Mouse (Mus musculus) layer of hippocampus, adult 9-10 months (tissue): ENCODE data around the gene Atg14.
"Not testable (repeated sequence)": the region's sequence is repeated elsewhere in the genome, so short reads cannot be mapped to it uniquely, and the experiment has no call there.

Experiments
- DNase-seq: peaks from one replicate; pipeline ENCODE4 v3.0.0; 2022; ENCODE audit warnings: low spot score

The Atg14 gene

DNA sequence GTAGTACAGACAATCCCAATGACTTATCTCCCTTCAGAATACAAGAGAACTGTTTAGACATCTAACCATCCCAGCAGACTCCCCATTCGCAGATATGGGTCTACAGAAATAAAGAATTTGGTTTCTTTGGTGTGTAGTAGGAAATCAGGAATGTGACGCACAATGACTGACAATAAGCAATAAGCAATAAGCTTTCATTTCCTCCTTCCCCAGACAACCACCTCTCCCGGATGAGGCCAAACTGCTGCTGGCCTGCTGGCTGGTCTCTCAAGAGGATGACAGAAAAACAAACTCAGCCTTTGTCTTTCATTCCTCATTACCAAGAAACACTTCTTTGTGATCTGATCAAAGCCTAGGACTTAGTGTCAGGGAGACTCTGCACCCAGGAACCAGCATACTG, 28.2 kb downstream of the Atg14 start:
- no peak for DNase-seq

DNA sequence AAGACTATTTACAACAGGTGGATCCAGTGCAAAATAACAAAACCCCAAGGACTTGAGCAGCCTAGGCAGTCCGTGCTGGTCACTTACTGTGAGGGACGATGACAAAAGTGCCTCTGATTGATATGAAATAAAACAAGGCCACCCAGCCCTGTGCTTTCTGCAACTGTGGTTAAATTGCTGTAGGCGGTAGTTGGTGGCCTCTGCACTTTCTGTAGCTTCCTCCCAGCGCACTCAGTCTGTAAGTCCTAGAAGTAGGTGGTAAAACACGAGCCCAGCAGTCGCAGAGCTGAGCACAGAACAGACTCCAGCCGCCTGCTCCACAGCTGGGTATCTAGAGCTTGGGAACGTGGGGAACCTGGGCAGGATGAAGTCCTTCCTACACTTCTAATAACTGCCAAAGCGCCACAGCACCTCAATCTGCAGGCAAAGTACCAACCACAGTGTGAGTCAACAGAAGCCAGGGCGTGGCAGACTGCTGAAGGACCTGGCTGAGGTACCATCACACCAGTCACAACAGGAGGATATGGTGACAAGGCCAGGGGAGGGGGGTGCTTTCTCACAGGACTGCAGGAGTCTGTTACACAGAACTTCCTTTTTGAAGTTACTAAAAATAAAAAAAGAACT, 29.0 kb downstream of the Atg14 start:
- DNase-seq = no peak

DNA sequence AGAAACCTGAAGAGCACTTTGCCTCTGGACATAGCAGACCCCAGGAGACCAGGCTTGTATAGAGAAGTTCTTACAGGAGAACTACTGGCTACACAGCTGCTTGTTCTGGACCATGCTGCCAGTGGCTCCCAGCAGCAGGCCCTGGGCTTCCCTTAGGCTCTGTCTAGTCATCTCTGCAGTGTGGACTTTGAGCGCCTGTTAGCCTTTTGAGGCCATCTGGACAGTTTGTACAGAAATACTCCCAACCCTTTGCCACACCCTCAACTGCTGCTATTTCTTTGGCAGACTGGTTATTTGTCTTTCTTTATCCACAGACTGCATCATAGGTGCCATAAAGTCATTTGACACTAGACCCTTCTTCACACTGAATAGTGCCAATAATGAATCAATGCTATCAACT, 35.4 kb downstream of the Atg14 start:
- no peak for DNase-seq

DNA sequence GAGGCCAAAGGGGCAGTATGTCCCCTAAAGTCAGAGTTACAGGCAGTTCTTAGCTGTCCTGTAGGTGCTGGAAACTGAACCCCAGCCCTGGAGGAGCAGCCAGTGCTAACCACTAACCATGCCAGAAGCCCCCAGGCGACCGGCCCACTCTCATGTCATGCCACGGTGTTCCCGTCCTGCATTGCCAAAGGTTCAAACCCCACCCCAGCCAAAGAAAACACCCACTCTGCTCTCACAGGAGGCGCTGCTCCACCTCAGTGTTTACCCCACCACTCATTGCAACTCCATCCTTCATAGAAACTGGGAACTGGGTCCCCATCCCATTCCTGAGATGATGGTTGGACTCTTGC, 36.3 kb downstream of the Atg14 start:
- no peak for DNase-seq

DNA sequence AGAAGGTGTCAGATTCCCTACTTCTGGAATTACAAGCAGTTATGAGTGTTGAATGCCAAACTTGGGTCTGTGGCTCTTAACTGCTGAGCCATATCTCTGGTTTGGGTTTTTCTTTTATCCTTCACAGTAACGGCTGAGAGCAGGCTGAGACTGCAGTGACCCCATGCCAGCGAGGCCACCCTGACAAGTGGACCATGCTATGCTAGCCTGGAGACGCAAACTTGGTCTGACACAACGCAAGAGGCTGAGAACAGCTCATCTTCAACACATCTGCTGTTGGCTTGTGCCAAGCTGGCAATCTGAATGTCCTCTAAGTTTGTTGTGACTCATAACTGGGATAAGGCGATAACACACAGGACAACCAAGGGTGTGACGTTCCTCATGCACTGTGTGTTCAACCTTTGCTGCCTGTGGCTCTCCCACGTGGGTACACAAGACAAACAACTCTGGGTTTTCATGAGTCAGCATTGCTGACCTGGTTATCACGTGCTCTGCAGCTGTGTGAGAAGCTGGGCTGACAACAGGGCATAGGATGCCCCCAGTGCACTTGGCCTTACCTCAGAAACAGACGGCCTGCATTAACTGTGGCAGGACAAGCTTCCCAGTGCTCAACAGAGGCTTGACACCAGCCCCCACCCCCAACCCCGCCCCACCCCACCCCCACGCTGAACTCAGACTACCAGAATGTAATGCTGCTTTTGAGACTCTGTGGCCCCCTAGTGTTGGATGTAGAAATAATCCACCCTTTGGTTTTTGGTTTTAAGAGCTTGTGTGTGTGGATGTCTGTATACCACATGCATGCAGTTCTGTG, 36.9 kb downstream of the Atg14 start:
- no peak for DNase-seq

DNA sequence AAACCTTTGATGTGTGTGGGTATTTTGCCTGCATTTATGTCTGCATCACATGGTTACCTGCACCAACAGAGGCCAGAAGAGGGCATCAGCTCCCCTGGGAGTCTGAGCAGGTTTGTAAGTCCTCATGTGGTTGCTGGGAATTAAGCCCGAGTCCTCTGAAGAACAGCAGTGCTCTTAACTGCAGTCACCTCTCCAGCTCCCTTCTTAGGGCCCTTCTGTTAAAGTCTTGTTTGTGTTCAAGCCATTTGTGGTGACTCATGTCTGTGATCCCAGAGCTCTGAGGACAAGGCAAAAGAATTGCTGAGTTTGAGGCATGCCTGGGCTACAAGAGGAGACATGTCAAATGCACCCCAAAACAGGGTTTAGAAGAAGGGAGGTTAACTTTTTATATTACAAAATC, 38.0 kb downstream of the Atg14 start:
- no peak for DNase-seq

DNA sequence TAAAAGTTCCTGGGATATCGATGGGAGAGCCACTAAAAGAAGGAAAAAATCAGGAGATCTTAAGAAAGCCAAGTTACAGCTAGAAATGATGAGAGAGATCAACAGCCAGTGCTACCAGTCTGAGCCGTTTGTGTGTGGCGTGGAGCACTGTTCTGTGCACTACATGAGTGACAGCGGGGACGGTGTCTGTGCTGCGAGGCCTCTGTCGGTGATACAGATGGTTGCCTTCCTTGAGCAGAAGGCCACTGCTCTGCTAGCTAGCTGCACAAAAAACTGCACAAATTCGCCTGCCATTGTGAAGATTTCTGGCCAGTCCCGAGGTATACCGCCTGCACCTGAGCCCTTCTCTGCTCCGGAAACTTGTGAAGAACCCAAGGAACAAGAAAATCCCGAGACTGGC, 40.9 kb downstream of the Atg14 start:
- not testable (repeated sequence) for DNase-seq

DNA sequence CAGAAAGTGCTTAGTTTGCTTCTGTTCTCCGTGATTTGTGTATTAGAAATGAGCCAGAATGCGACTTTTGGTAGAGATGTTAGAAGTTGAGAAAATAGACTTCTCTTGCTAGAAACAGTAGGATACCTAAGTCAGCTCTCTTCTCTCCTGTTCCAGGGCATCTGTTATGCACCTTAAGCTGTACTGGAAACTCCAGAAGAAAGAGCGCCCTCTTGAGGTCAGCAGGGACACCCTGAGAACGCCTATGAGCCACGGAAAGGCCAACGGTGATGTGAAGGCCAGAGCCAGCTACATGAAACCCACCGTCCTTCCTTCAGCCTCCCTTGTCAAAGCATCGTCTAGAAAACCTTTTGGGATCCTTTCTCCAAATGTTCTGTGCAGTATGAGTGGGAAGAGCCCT, 41.4 kb downstream of the Atg14 start:
- no peak for DNase-seq

DNA sequence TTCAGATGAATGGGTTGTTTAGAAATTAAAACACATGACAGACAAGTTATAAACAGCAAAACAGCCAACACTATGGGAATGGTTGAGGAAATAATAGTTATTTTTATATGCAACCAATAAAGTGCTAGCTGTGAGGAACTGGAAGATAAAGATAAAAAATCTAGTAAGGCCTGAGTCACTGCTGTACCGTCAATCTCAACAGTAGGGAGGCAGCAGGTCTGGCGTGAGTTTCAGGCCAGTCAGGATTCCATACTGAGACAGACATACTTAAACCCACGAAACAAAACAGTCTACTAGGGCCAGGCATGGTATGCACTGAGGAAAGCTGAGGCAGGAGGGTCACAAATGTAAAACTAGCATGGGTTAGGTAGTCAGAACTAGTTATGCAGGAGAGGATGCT, 42.2 kb downstream of the Atg14 start:
- no peak for DNase-seq

DNA sequence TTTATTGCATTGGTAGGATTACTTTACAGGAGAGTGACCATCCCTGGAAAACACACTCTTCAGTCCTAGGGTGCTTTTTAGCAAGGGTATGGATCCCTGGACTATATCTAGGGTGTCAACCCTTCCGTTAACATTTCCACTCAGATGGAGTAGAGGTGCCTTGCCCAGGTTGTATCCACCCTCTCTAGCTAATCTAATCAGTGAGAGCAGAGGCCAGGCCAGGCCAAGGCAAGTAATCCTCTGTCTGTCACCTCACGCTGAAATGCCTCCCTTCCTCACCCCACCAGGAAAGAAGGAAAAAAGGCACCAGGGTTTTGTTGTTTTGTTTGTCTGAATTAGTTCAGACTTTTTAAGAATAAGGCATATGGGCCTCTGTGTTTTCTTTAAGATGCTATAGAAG, 42.6 kb downstream of the Atg14 start:
- no peak for DNase-seq

DNA sequence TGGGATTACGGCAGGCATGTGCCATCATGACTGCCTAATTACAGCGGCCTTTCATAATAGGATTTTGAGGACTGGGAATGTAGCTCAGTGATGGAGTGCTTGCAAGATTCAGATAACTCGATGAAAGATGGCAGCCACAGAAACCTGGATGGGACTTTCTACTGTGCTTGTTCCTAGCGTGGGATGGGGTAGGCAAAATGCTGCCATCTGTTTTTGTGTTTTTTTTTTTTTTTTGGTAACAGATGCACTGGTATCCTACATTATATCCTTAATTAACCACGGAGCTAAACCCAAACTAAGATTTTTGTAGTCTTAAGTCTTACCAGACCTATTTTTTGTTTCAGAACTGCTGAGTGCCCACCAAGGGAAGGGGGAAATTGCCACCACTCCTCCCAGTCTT, 44.6 kb downstream of the Atg14 start:
- no peak for DNase-seq

DNA sequence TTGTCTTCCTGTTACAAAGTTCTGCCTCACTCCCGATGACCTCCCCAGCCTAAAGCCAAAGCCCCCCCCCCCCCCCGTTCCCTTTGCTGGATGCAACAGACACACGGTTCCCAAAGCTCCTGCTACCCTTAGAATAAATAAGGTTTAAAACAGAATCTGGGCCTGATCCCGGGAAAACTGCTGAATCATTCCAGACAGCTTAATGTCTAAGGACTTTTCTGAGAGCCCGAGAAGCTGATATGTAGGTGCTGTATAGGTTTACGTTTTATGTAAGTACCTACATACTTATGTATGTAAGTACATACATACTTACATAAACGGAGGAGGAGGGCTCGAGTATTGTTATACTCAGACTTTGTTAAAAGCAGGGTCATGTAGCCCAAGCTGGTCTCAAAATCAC, 45.1 kb downstream of the Atg14 start:
- no peak for DNase-seq

DNA sequence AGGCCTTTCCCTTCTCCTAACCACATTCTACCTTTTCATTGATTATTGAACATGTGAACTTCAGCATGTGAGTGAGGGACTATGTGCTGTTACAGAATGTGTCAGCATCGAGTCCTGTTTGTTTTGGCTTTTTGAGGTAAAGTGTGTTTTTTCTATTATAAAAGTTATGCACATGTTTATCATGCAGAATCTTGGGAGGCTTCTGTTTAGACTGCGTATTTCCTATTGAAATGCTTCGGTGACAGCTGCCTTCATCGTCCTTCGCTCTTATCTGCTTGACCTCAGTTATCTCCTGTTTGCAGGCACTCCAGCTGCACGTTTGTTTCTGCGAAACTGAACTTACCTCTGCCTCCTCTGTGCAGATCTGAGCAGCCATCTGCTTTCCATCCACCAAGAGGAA, 48.1 kb downstream of the Atg14 start:
- DNase-seq = no peak

DNA sequence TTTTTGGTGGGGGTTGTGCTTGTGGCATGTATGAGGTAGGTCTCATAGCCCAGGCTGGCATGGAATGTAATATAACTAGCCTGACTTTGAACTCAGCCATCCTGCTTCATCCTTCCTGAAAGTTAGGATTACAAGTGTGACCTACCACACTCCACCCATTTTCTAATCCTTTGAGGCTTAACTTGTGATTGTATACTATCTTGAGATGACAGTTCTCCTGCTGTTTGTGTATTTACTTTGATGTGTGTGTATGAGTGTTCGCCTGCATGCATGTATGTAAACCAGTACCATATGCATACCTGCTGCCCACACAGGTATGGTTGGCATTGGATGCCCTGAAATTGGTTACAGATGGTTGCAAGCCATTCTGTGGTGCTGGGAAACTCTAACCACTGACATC, 48.8 kb downstream of the Atg14 start:
- DNase-seq = no peak

DNA sequence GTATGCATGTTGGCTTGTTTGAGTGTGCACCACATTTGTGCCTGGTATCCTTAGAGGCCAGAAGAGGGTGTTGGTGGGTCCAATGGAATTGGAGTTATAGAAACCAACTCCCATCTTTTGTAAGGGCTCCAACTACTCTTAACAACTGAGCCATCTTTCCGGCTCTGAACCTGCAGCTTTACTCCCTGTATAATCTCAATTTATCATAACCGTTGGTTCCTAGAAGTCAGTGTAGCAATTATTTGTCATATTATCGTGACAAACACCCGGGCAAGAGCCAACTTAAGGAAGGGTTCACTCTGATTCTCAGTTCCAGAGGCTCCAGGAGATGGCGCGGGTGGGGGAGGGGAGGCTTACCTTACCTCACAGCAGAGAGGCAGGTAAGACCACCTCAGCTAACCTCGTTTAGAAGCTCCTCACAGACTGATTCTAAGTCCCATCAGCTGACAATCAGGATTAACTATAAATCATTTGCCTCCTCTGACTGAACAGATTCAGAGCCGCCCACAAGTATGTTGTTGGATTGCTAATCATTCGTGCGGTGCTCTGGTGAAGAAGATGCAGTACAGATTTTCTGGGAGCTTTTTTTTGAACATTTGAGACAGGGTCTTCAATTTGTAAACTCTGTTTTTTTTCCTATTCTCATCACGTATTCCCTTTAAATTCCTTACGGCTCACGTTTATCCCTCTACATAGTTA, 49.5 kb downstream of the Atg14 start:
- no peak for DNase-seq

DNA sequence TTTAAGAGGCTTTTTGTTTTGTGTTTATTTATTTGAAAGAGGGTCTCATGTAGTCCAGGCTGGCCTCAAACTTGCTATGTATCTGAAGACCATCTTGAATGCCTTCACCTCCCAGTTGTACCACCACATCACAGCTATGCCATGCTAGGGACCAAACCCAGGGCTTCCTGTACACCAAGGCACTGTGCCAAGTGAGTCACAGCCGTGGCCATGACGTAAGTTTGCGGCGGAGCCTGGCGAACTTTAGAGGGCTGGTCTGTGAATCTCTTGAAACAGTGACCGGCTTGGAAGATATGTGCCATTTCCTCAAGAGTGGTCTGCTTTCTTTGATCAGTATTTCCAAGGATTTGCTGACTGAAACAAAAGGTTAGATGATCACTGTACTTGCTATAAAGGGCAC, 51.8 kb downstream of the Atg14 start:
- no peak for DNase-seq

DNA sequence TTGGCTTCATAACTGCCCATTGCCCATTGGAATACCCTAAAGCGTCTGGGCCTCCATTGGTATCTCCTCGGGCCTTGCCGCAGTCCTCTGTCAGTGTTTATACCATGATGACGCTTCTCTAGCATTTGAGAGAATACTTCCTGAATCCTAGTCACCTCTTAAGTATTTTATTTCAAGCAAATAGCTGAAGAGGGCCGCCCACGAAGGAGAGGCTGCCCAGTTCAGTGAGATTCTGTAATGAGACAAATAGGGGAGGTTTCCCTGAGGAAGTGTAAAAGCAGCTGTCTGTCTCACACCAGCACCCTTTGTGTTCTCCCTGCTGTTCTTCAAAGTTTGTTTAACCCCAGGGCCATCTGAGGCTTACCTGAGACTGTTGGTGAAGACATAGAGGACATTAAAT, 53.7 kb downstream of the Atg14 start:
- DNase-seq = no peak

DNA sequence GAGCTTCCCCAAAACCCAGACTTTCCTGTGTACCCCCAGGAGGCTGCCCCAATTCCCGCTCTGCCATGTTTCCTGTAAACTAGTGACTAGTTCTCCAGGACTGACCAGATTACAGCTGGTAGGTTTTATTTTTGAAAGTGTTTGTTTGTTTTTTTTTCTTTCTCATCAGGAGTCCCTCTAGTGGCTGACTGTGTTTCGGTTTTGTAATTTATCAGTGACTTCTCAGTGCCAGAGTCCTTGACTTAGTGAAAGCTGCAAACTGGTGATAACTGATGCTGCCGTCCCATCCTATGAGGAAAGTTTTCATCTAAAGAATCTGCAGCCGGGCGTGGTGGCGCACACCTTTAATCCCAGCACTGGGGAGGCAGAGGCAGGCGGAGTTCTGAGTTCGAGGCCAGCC, 54.8 kb downstream of the Atg14 start:
- no peak for DNase-seq

DNA sequence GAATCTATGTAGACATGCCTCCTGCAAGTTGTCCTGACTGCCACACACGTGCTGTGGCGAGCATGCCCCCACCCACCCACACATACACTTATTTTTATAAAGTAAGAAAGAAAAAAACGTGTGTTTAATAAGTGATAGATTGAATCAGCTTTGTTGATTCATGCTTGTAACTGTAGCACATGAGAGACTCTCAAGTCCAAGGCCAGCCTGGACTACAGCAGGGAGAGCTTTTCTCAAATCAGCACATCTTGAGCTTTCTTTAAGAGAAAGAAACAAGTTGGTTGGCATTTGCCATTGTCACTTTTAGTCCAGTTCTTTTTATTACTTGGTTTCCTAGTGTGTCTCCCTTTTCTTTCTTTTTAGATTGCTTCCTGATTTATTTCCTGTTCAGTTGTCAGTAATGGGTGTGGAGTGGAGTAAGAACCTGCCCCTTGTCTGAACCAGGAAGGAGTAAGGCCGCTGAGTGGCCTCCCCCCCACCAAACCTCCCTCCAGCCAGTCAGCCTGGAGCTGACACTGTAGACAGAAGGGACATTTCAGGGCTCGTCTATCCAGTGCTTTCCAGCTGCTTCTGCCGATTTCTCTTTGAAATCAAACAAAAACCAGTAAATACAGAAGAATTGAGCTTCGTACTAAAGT, 55.5 kb downstream of the Atg14 start:
- no peak for DNase-seq

DNA sequence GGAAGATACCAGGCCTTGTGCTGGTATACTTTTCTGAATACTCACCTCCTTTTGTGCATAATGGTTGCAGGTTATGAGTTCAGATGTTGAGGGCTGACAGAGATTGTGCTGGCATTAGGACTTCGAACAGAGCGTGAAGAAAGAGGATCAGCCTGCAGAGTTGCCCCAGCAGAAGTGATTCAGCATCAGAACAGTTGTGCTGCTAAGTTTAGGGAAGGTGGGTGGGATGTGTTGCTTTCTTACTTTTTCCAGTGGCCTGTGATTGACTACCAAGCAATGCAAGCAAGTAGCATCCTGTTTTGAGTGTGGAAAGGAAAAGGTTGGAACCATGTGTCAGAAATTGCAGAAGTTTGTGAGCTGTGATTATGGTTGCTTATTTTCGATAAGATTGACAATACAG, 56.8 kb downstream of the Atg14 start:
- DNase-seq = no peak

DNA sequence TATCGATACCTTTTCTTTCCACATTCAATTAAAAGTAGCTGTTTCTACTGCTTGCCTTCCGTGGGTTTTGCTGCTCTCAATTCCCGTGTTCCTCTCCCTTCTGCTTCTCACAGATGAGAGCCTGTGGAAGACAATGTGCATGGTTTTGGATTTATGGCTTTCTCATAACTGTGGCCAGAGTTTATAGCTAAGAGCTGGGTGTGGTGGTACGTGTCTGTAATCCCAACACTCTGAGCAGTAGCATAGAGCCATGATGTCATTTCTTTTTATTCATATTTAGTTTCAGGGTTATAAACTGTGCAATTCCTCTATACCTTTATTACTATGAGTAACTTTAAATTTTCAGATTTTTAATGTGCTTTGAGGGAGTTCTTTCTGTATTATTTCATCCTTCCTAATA, 60.2 kb downstream of the Atg14 start:
- no peak for DNase-seq

DNA sequence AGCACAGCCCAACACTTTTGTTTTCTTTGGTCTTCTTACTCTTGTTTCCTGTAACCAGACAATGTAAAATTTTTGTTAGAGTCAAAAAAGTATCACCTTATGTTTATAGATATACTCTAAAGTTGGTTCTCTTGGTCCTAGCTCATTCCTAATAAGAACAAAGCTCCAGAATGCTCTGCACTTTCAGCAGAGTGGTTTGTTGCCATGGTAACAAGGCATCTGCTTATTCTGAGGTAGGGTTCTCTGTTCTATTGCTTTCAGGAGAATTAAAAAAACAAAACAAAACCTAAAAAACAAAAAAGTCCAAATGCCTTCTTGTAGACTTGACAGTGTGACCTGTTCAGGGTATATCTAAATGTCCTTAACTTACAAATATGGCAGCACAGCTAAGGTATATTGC, 62.4 kb downstream of the Atg14 start:
- no peak for DNase-seq

DNA sequence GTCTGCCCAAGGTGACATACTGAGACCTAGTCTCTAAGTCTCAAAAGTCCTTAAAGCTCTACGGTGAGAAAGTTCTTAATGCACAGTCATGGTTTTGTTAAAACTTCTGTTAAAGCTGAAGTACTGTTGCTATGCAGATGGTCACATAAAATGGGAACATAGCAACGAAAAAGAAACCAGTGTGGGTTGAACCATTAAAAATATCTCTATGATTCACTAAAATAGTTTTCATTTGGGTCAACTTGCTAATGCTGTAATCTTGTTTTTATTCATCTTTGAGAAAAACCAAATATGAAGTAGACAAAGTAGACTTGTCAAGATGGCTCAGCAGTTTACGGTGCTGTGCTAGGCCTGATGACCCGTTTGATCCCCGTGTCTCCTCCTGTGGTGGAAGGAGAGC, 63.8 kb downstream of the Atg14 start:
- peak; percentile 38 for DNase-seq
